Mouse (Mus musculus) lung, embryonic 14.5 days (tissue): ENCODE results near the gene Kif23. TPM values are rescaled to one million over a fixed set of nuclear protein-coding genes. Genes with fewer than 3 reads are reported as not detected.

Experiments
- ATAC-seq: fragments of 200-750 bp; cut with Nextera tagmentation; 2 replicates; pipeline ENCODE4 v1.8.0; 2017; ENCODE audit warnings: mild to moderate bottlenecking, moderate TSS enrichment, moderate library complexity; ENCODE audit not compliant: insufficient read depth
- DNase-seq: peaks from one replicate; pipeline ENCODE4 v3.0.0-alpha.2; 2015
- H3K27ac ChIP-seq: fragments of 300-500 bp; sonication (generic); 2 replicates; pipeline ENCODE4 v1.5.1; 2014; ENCODE audit warnings: low read depth, mild to moderate bottlenecking, moderate library complexity
- H3K27me3 ChIP-seq: fragments of 300-500 bp; sonication (generic); 2 replicates; pipeline ENCODE4 v1.6.1; 2014; ENCODE audit warnings: low read length, control low read depth; ENCODE audit not compliant: insufficient read depth
- H3K36me3 ChIP-seq: fragments of 300-500 bp; sonication (generic); 2 replicates; pipeline ENCODE4 v1.6.1; 2014; ENCODE audit warnings: control low read depth; ENCODE audit not compliant: insufficient read depth
- H3K4me1 ChIP-seq: fragments of 300-500 bp; sonication (generic); 2 replicates; pipeline ENCODE4 v1.6.1; 2014; ENCODE audit warnings: antibody characterized with exemption, control low read depth; ENCODE audit not compliant: insufficient read depth
- H3K4me2 ChIP-seq: fragments of 300-500 bp; sonication (generic); 2 replicates; pipeline ENCODE4 v1.6.1; 2014; ENCODE audit warnings: mild to moderate bottlenecking
- H3K4me3 ChIP-seq: fragments of 300-500 bp; sonication (generic); 2 replicates; pipeline ENCODE4 v1.5.1; 2014; ENCODE audit warnings: low read depth, low read length
- H3K9ac ChIP-seq: fragments of 300-500 bp; sonication (generic); 2 replicates; pipeline ENCODE4 v1.6.1; 2014
- H3K9me3 ChIP-seq: fragments of 300-500 bp; sonication (generic); 2 replicates; pipeline ENCODE4 v1.6.1; 2016; ENCODE audit warnings: low read depth, low read length, control low read depth
- CTCF ChIP-seq: IDR thresholded peaks from 2 replicates; pipeline ENCODE4 v1.5.1; 2016; ENCODE audit warnings: antibody characterized with exemption, low read depth
- WGBS: fragments of 180-500 bp; shearing (Covaris S2); extraction: QIAGEN DNeasy Blood & Tissue Kit; methylation state at CpG from one replicate; pipeline ENCODE4 v1.1.7; 2014; 5-methylcytosine and 5-hydroxymethylcytosine counted together
- polyA plus RNA-seq: library from polyadenylated mRNA; unstranded; fragments of >200 nt; fragmentation: Nextera tagmentation; extraction: Ambion mirVana; gene quantifications from 2 replicates; pipeline ENCODE4 v1.2.1, GENCODE M21; 2014

The Kif23 gene
- polyA plus RNA-seq, 1 experiment from 2014 or later: 164 TPM

GRCm38 (mm10) chr9:61906912-61907311 is 39.7 kb downstream of the Kif23 start:
- Histone ChIP-seq H3K9ac (no peak overlapping the region), H3K27ac (no peak overlapping the region), H3K4me3 (no peak overlapping the region), H3K36me3 (peaks cover 16% of the 10 kb centered on the region), H3K9me3 (no peaks in the 10 kb centered on the region), H3K4me1 (peaks cover 9% of the 10 kb centered on the region), H3K4me2 (no peak overlapping the region), H3K27me3 (peaks cover under 1% of the 10 kb centered on the region; the same call in 1 of the 2 replicates)
- TF ChIP-seq CTCF: peak; percentile 66
- DNase-seq (peak; percentile 54), ATAC-seq (no peak)
- 68% methylated on average over 10 of the region's 10 CpGs for WGBS

- H3K36me3 ChIP-seq: 0 out of 2 replicates have a peak, but pooled peaks cover 7% of the 10 kb centered on the region
- no peak overlapping the region for H3K4me2 ChIP-seq
- peaks cover 5% of the 10 kb centered on the region; the same call in 1 of the 2 replicates for H3K27me3 ChIP-seq
- ATAC-seq (no peak), DNase-seq (no peak)
- H3K27ac ChIP-seq: no peak overlapping the region
- peaks cover 9% of the 10 kb centered on the region for H3K4me1 ChIP-seq
- no peak for TF ChIP-seq CTCF
- H3K4me3 ChIP-seq: no peak overlapping the region
- no peaks in the 10 kb centered on the region for H3K9me3 ChIP-seq
- 66% methylated on average over 5 of the region's 5 CpGs for WGBS
- H3K9ac ChIP-seq: no peak overlapping the region
Measured at GRCm38 (mm10) chr9:61905576-61905975, 41.0 kb downstream of the Kif23 start.

GRCm38 (mm10) chr9:61904201-61904600 is 42.4 kb downstream of the Kif23 start:
- TF ChIP-seq CTCF: no peak
- no peak overlapping the region for H3K4me2 ChIP-seq
- H3K27me3 ChIP-seq: peaks cover 9% of the 10 kb centered on the region
- WGBS: 11% methylated on average over 7 of the region's 7 CpGs
- H3K4me3 ChIP-seq: no peak overlapping the region
- H3K27ac ChIP-seq: peak overlapping the region; percentile 16; the same call in 1 of the 2 replicates
- DNase-seq (peak; percentile 49), ATAC-seq (no peak)
- H3K4me1 ChIP-seq: peaks cover 9% of the 10 kb centered on the region
- 0 out of 2 replicates have a peak, but pooled peaks cover under 1% of the 10 kb centered on the region for H3K36me3 ChIP-seq
- H3K9ac ChIP-seq: no peak overlapping the region
- no peaks in the 10 kb centered on the region for H3K9me3 ChIP-seq

- no peak overlapping the region for H3K4me3 ChIP-seq
- no peaks in the 10 kb centered on the region for H3K36me3 ChIP-seq
- no peak overlapping the region for H3K9ac ChIP-seq
- H3K4me1 ChIP-seq: peaks cover 9% of the 10 kb centered on the region
- 31% methylated on average over 9 of the region's 9 CpGs for WGBS
- no peaks in the 10 kb centered on the region for H3K9me3 ChIP-seq
- ATAC-seq (no peak), DNase-seq (no peak)
- TF ChIP-seq CTCF: no peak
- H3K27me3 ChIP-seq: peaks cover 13% of the 10 kb centered on the region
- no peak overlapping the region for H3K4me2 ChIP-seq
- H3K27ac ChIP-seq: no peak overlapping the region
Measured at GRCm38 (mm10) chr9:61902445-61902844, 44.1 kb downstream of the Kif23 start.

GRCm38 (mm10) chr9:61901574-61901973 is 45.0 kb downstream of the Kif23 start:
- Histone ChIP-seq H3K4me1 (peaks cover 9% of the 10 kb centered on the region), H3K9ac (no peak overlapping the region), H3K27me3 (peaks cover 13% of the 10 kb centered on the region), H3K27ac (no peak overlapping the region), H3K4me3 (no peak overlapping the region), H3K4me2 (no peak overlapping the region), H3K9me3 (no peaks in the 10 kb centered on the region), H3K36me3 (no peaks in the 10 kb centered on the region)
- no peak for DNase-seq
- WGBS: 82% methylated on average over 4 of the region's 4 CpGs
- ATAC-seq: no peak
- TF ChIP-seq CTCF: no peak

- peak; percentile 89 for TF ChIP-seq CTCF
- Histone ChIP-seq H3K36me3 (no peaks in the 10 kb centered on the region), H3K4me2 (peak overlapping the region; percentile 46), H3K4me3 (no peak overlapping the region), H3K9me3 (no peaks in the 10 kb centered on the region), H3K27me3 (peaks cover 13% of the 10 kb centered on the region), H3K9ac (peak overlapping the region; percentile 2; the same call in 1 of the 2 replicates), H3K27ac (no peak overlapping the region), H3K4me1 (peaks cover 2% of the 10 kb centered on the region)
- peak; percentile 25; the same call in 1 of the 2 replicates for ATAC-seq
- 5% methylated on average over 16 of the region's 16 CpGs for WGBS
- peak; percentile 92 for DNase-seq
Measured at GRCm38 (mm10) chr9:61899804-61900203, 46.8 kb downstream of the Kif23 start.

- peak; percentile 94 for DNase-seq
- WGBS: 5% methylated on average over 8 of the region's 8 CpGs
- no peaks in the 10 kb centered on the region for H3K9me3 ChIP-seq
- H3K36me3 ChIP-seq: no peaks in the 10 kb centered on the region
- H3K27me3 ChIP-seq: peaks cover 13% of the 10 kb centered on the region
- peak; percentile 96 for TF ChIP-seq CTCF
- H3K4me1 ChIP-seq: peaks cover 5% of the 10 kb centered on the region; the same call in 1 of the 2 replicates
- no peak overlapping the region for H3K27ac ChIP-seq
- ATAC-seq: peak; percentile 44; the same call in 1 of the 2 replicates
- H3K9ac ChIP-seq: no peak overlapping the region
- no peak overlapping the region for H3K4me2 ChIP-seq
- H3K4me3 ChIP-seq: no peak overlapping the region
Measured at GRCm38 (mm10) chr9:61898401-61898800, 48.2 kb downstream of the Kif23 start.
